Mouse (Mus musculus): ENCODE results near the gene Ghdc.

DNA sequence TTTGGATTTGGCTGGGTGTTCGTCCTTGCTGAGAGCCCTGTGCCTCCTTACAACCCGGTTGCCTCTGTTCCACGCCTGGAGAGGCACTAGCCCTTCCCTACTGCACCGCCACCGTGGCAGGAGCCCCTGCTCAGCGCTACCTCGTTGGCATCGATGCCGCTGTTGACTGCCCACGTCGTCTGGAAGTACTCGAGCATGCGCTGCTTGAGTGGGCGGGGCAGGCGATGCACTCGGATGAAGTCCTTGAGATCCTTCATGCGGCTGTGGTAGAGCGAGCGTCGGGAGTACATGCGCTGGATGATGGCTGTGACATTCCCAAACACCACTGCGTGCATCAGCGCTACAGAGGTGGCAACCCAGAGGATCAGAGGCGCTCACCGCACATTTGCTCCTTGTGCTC lies 21.3 kb downstream of the Ghdc start:
- TF ChIP-seq POLR2A (IDR thresholded peaks at IDR 0.05; ENCODE audit: insufficient read depth, low read depth, low read length), result no peak
- TF ChIP-seq CTCF (IDR thresholded peaks at IDR 0.05; ENCODE audit: insufficient read depth, low read depth, low read length), result no peak
